Mouse (Mus musculus): ENCODE measurements around the gene Slc6a11. TPM values are rescaled to one million over a fixed set of nuclear protein-coding genes. Genes with fewer than 3 reads are reported as not detected.

The Slc6a11 gene
- polyA plus RNA-seq, 1 experiment from 2014 or later: 34.0 TPM

DNA sequence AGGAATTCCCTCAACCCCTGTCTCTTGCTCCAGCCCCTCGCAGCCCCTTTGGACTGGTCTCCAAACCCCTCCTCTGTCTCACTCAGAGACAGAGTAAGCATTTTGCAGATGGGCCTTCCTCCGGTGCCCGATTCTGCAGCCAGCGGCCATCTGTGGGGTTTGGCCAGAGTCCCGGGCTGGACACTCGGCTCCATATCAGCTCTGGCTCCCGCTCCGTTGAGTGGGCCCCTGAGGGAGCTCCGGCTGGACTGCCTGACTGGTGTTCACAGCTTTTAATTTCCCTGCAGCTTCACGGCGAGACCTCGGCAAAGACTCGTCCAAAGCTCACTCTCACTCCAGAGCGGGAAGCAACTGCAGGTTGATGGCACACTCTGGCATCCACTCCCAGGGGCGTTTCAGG lies 141.2 kb downstream of the Slc6a11 start:
- peak overlapping the region; percentile 9; the same call in 1 of the 2 replicates for H3K27ac ChIP-seq
- peaks cover 17% of the 10 kb centered on the region for H3K4me1 ChIP-seq
- H3K36me3 ChIP-seq (replicated peaks): no peaks in the 10 kb centered on the region
- H3K4me3 ChIP-seq: no peak overlapping the region
- no peak overlapping the region for H3K9ac ChIP-seq
- H3K9me3 ChIP-seq: no peaks in the 10 kb centered on the region
- H3K27me3 ChIP-seq (replicated peaks): no peaks in the 10 kb centered on the region
- H3K4me2 ChIP-seq: no peak overlapping the region
- ATAC-seq (replicated peaks): no peak
- WGBS: 69% methylated on average over 15 of the region's 15 CpGs

- no peaks in the 10 kb centered on the region for H3K36me3 ChIP-seq (replicated peaks)
- H3K9me3 ChIP-seq: no peaks in the 10 kb centered on the region
- H3K4me3 ChIP-seq: no peak overlapping the region
- H3K4me1 ChIP-seq: peaks cover 22% of the 10 kb centered on the region
- WGBS: 42% methylated on average over 14 of the region's 14 CpGs
- H3K27me3 ChIP-seq (replicated peaks): no peaks in the 10 kb centered on the region
- H3K9ac ChIP-seq: no peak overlapping the region
- no peak overlapping the region for H3K4me2 ChIP-seq
- peak; percentile 57 for ATAC-seq (replicated peaks)
- peak overlapping the region; percentile 51; the same call in 1 of the 2 replicates for H3K27ac ChIP-seq
Observed at GRCm38 (mm10) chr6:114273997-114274728, 143.1 kb downstream of the Slc6a11 start.

DNA sequence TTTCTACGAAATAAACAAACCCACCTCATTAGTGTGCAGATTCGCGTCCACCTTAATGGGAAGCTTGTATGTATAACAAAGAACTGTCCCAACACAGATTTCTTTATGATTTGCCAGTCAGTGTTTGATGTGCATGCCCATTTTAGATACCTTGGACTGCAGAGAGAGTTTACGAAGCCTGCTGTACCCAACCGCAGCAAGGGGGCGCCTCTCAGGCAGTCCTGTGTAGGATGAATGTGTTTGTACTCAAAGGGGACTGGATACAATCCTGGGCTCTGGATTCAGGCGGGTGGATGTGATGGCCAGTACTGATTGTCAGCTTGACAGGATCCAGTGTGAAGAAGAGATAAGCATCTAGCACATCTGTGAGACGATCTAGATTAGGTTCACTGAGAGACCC lies 144.8 kb downstream of the Slc6a11 start:
- H3K4me3 ChIP-seq: no peak overlapping the region
- no peaks in the 10 kb centered on the region for H3K27me3 ChIP-seq (replicated peaks)
- no peak overlapping the region for H3K9ac ChIP-seq
- H3K36me3 ChIP-seq (replicated peaks): no peaks in the 10 kb centered on the region
- 52% methylated on average over 8 of the region's 8 CpGs for WGBS
- H3K27ac ChIP-seq: no peak overlapping the region
- H3K4me1 ChIP-seq: peaks cover 22% of the 10 kb centered on the region
- no peak overlapping the region for H3K4me2 ChIP-seq
- no peak for ATAC-seq (replicated peaks)
- no peaks in the 10 kb centered on the region for H3K9me3 ChIP-seq

DNA sequence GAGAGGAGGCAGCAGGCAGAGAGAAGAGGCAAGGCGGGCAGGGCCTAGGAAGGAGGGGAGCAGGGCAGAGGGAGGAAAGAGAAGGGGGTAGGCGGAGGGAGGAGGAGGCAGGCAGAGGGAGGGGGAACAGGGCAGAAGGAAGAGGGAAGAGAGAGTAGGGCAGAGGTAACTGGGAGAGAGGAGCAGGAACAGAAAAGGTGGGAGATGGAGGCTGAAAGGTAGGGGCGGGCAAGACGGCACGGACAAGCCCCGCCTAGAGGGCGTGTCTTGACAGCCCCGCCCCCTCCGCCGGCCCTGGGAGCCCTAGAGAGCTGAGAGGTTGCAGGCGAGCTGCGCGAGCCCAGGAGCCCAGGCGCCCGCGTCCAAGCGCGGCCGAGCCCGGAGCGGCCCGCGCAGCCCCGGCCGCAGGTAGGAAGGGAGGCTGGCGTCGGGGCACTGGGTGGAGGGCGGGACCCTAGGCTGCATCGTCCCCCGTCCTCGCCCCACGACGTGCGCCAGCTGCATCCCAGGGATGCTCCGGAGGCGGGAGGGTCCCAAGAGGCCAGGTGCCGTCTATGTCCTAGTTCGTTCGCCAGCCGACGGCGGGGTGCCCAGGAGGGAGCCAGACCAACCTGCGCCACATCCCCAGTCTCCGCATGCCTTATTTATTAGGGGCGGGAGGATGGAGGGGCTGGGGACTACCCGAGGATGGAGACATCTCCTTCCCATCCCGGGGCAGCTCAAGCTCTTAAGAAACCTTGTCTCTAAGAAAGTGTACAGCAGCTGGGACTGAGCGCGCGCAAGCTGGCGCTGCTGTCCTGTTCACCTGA lies 151.6 kb downstream of the Slc6a11 start, which contains the start of gene Slc6a1:
Gene Slc6a1, plus strand, starts transcription at position 167 of the 809 bp plus-strand sequence.
- WGBS: 0% methylated on average over 45 of the region's 51 CpGs
- no peaks in the 10 kb centered on the region for H3K9me3 ChIP-seq
- H3K4me1 ChIP-seq: peaks cover 53% of the 10 kb centered on the region
- H3K4me2 ChIP-seq: peak within 1 kb of the TSS; percentile 62
- H3K27ac ChIP-seq: peak within 1 kb of the TSS; percentile 81
- peak within 1 kb of the TSS; percentile 85 for H3K9ac ChIP-seq
- peak within 1 kb of the TSS; percentile 78 for H3K4me3 ChIP-seq
- no peaks in the 10 kb centered on the region for H3K36me3 ChIP-seq (replicated peaks)
- H3K27me3 ChIP-seq (replicated peaks): no peaks in the 10 kb centered on the region
- peak; percentile 91 for ATAC-seq (replicated peaks)

- WGBS: 5% methylated on average over 8 of the region's 8 CpGs
- no peaks in the 10 kb centered on the region for H3K27me3 ChIP-seq (replicated peaks)
- no peaks in the 10 kb centered on the region for H3K9me3 ChIP-seq
- peak overlapping the region; percentile 62 for H3K4me2 ChIP-seq
- peak overlapping the region; percentile 81 for H3K27ac ChIP-seq
- no peaks in the 10 kb centered on the region for H3K36me3 ChIP-seq (replicated peaks)
- H3K9ac ChIP-seq: peak overlapping the region; percentile 85
- H3K4me3 ChIP-seq: peak overlapping the region; percentile 78
- ATAC-seq (replicated peaks): no peak
- peaks cover 56% of the 10 kb centered on the region for H3K4me1 ChIP-seq
Observed at GRCm38 (mm10) chr6:114283278-114283770, 152.3 kb downstream of the Slc6a11 start.

GRCm38 (mm10) chr6:114283927-114284703 lies 153.1 kb downstream of the Slc6a11 start:
- WGBS: 37% methylated on average over 10 of the region's 10 CpGs
- ATAC-seq (replicated peaks): no peak
- Histone ChIP-seq H3K27me3 (replicated peaks) (no peaks in the 10 kb centered on the region), H3K4me3 (peak overlapping the region; percentile 78), H3K4me2 (peak overlapping the region; percentile 62), H3K27ac (peak overlapping the region; percentile 81), H3K36me3 (replicated peaks) (no peaks in the 10 kb centered on the region), H3K9me3 (no peaks in the 10 kb centered on the region), H3K4me1 (peaks cover 61% of the 10 kb centered on the region), H3K9ac (peak overlapping the region; percentile 85)

DNA sequence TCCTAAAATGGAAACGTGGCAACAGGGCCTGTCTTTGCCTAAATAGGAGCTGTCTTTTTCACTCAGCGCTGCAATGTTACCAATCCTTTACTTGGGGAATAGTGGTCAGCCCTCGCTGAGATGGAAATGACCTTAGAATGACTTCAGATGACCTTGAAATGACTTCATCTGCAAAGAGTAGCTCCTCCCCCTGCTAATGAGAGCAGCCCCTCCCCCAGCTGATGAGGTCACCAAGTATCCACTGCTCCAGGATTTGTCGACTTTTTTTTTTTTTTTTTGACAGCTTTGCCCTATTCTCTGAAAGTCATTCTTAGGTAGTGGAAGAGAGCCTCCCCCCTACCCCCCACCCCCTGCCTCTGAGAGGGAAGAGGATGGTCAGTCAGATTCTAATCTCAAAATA lies 154.4 kb downstream of the Slc6a11 start:
- WGBS: 38% methylated on average over 4 of the region's 4 CpGs
- H3K27ac ChIP-seq: peak overlapping the region; percentile 49; the same call in 1 of the 2 replicates
- ATAC-seq (replicated peaks): no peak
- H3K27me3 ChIP-seq (replicated peaks): no peaks in the 10 kb centered on the region
- H3K9ac ChIP-seq: 0 out of 2 replicates have a peak overlapping the region, but pooled peaks have one; percentile 17
- peaks cover 74% of the 10 kb centered on the region for H3K4me1 ChIP-seq
- no peaks in the 10 kb centered on the region for H3K9me3 ChIP-seq
- peak overlapping the region; percentile 62 for H3K4me2 ChIP-seq
- H3K36me3 ChIP-seq (replicated peaks): no peaks in the 10 kb centered on the region
- peak overlapping the region; percentile 78 for H3K4me3 ChIP-seq

DNA sequence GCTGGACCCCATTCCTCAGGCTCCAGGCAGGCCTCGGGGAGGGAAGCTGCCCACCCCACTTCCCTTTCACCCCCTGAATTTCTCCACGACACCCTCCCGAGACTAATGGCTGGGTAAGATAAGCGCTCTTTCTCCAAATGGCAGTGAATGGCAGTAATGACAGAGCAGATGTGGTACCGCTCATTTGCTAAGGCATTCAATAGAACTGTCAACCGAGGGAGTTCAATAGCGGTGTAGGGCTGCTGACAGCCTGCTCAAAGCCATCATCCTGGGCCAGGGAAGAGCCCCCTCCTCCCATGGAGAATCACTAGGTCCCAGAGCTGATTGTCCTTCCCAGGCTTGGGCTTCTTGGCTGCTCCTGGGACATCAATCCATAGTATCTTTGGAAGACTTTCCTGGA lies 158.1 kb downstream of the Slc6a11 start:
- H3K4me2 ChIP-seq: peak overlapping the region; percentile 40
- peak overlapping the region; percentile 89 for H3K27ac ChIP-seq
- WGBS: 10% methylated on average over 7 of the region's 7 CpGs
- no peaks in the 10 kb centered on the region for H3K9me3 ChIP-seq
- no peaks in the 10 kb centered on the region for H3K27me3 ChIP-seq (replicated peaks)
- H3K4me3 ChIP-seq: no peak overlapping the region
- 0 out of 2 replicates have a peak, but pooled peaks have one; percentile 34 for ATAC-seq (replicated peaks)
- H3K9ac ChIP-seq: peak overlapping the region; percentile 13; the same call in 1 of the 2 replicates
- H3K4me1 ChIP-seq: peaks cover 98% of the 10 kb centered on the region
- no peaks in the 10 kb centered on the region for H3K36me3 ChIP-seq (replicated peaks)

DNA sequence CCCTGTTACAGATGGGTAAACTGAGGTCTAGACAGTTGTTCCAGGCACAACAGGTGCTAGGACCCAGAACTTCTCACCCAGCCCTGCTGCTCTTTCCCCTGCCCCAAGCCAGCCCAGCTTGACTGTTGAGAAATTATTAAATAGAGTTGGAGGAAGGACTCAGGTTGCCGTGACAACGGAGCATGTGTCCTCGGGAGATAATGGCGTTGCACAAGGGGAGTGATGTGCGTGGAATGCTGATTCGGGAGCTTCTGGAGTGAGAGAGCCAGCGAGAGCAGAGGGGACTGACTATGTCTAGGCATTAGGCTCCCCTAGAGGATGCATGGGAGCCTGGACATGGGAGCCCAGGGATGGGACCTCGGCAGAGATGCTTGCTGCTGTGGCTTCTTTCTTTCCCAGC lies 159.1 kb downstream of the Slc6a11 start:
- no peaks in the 10 kb centered on the region for H3K9me3 ChIP-seq
- WGBS: 9% methylated on average over 8 of the region's 8 CpGs
- peak overlapping the region; percentile 23; the same call in 1 of the 2 replicates for H3K9ac ChIP-seq
- H3K27ac ChIP-seq: peak overlapping the region; percentile 89
- H3K27me3 ChIP-seq (replicated peaks): no peaks in the 10 kb centered on the region
- H3K4me2 ChIP-seq: peak overlapping the region; percentile 40
- peaks cover 94% of the 10 kb centered on the region for H3K4me1 ChIP-seq
- H3K4me3 ChIP-seq: no peak overlapping the region
- peak; percentile 88 for ATAC-seq (replicated peaks)
- H3K36me3 ChIP-seq (replicated peaks): no peaks in the 10 kb centered on the region

DNA sequence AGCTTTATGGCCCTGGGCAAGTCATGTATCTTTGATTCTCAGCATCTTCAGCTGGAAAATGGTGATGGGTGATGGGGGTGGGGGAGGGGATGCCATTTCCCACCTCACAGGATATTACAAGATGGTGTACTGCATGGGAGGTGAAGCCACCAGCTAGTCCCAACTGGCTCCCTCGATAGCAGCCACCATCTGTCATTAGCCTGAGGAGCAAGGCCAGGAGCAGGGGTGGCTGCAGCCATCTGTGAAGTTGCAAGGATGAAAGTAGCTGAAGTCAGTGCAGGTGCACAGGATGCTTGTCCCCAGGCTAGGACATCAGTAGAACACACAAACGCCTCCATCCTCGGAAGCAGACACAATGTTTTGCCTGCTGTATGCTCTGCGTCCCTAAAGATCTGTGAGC lies 159.9 kb downstream of the Slc6a11 start:
- no peaks in the 10 kb centered on the region for H3K27me3 ChIP-seq (replicated peaks)
- no peaks in the 10 kb centered on the region for H3K36me3 ChIP-seq (replicated peaks)
- H3K4me1 ChIP-seq: peaks cover 92% of the 10 kb centered on the region
- no peak overlapping the region for H3K4me3 ChIP-seq
- peak; percentile 22; the same call in 1 of the 2 replicates for ATAC-seq (replicated peaks)
- no peaks in the 10 kb centered on the region for H3K9me3 ChIP-seq
- 37% methylated on average over 4 of the region's 4 CpGs for WGBS
- peak overlapping the region; percentile 23; the same call in 1 of the 2 replicates for H3K9ac ChIP-seq
- peak overlapping the region; percentile 40 for H3K4me2 ChIP-seq
- peak overlapping the region; percentile 89 for H3K27ac ChIP-seq

DNA sequence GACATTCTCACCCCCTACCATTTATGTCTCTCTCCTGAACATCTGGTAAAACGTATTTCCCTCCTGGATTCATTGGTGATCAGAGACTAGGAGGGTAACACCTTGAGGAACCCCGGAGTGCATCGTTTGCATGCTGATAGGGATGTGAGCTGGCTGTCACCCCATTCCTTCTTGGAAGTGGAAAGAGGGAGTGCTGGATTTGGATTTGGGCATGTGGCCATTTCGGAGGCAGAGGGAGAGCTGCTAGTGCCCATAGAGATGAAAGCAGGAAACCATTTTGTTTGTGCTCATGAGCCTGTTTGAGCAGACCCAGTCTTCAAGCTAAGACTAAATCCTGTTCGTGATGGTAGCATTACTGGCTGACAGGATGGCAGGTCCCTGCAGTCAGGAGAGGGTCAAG lies 160.4 kb downstream of the Slc6a11 start:
- WGBS: 40% methylated on average over 5 of the region's 5 CpGs
- Histone ChIP-seq H3K4me2 (peak overlapping the region; percentile 40; the same call in 1 of the 2 replicates), H3K27ac (peak overlapping the region; percentile 89), H3K27me3 (replicated peaks) (no peaks in the 10 kb centered on the region), H3K4me1 (peaks cover 91% of the 10 kb centered on the region), H3K36me3 (replicated peaks) (no peaks in the 10 kb centered on the region), H3K9me3 (no peaks in the 10 kb centered on the region), H3K9ac (no peak overlapping the region), H3K4me3 (no peak overlapping the region)
- ATAC-seq (replicated peaks): no peak

Measured in midbrain, embryonic 15.5 days (tissue).